Mouse (Mus musculus) monocyte, adult 5-6 weeks (primary cell): ENCODE results near the gene Eppin. TPM values are rescaled to one million over a fixed set of nuclear protein-coding genes. Genes with fewer than 3 reads are reported as not detected.
"Not testable (repeated sequence)": the region's sequence is repeated elsewhere in the genome, so short reads cannot be mapped to it uniquely, and the experiment has no call there.

Source experiments
- ATAC-seq: fragments of 153-309, 156-312 bp; replicated peaks from 2 replicates; pipeline ENCODE4 v1.8.0; 2017; ENCODE audit warnings: mild to moderate bottlenecking; ENCODE audit not compliant: low TSS enrichment, insufficient number of reproducible peaks, severe bottlenecking, poor library complexity, low FRiP score
- total RNA-seq: library from RNA; stranded (forward); fragments of 200-1000, 200-491, 200-594 nt; gene quantifications from 3 replicates; pipeline ENCODE4 v1.2.3, GENCODE M21; 2017

The Eppin gene
- total RNA-seq: not detected in 3 replicates

- no peak for ATAC-seq
Observed at GRCm38 (mm10) chr2:164593494-164593893, at the start of gene Eppin. Gene Eppin, minus strand, starts transcription at chr2:164593594.

- no peak for ATAC-seq
Observed at GRCm38 (mm10) chr2:164641881-164642673, 48.7 kb upstream of the Eppin start.

GRCm38 (mm10) chr2:164641129-164641528 lies 47.7 kb upstream of the Eppin start:
- peak; percentile 95 for ATAC-seq

GRCm38 (mm10) chr2:164638696-164639095 lies 45.3 kb upstream of the Eppin start, which contains the start of gene Wfdc16:
Gene Wfdc16, minus strand, starts transcription at chr2:164638796.
- no peak for ATAC-seq

GRCm38 (mm10) chr2:164635266-164635665 lies 41.9 kb upstream of the Eppin start:
- ATAC-seq: no peak

- no peak for ATAC-seq
Observed at GRCm38 (mm10) chr2:164621775-164622174, 28.4 kb upstream of the Eppin start.

- no peak for ATAC-seq
Observed at GRCm38 (mm10) chr2:164619050-164619449, 25.7 kb upstream of the Eppin start.

- ATAC-seq: no peak
Observed at GRCm38 (mm10) chr2:164615386-164615785, 22.0 kb upstream of the Eppin start.

GRCm38 (mm10) chr2:164613471-164613870 lies 20.1 kb upstream of the Eppin start, which contains the start of the genes Wfdc6b and Wfdc8:
Gene Wfdc6b, plus strand, starts transcription at chr2:164613522.
Gene Wfdc8, minus strand, starts transcription at chr2:164613626.
- not testable (repeated sequence) for ATAC-seq

GRCm38 (mm10) chr2:164608781-164609180 lies 15.4 kb upstream of the Eppin start:
- ATAC-seq: no peak

GRCm38 (mm10) chr2:164604411-164604810 lies 11.0 kb upstream of the Eppin start:
- no peak for ATAC-seq

GRCm38 (mm10) chr2:164603482-164603881 lies 10.1 kb upstream of the Eppin start:
- no peak for ATAC-seq

GRCm38 (mm10) chr2:164600179-164600578 lies 6.8 kb upstream of the Eppin start:
- ATAC-seq: no peak

- ATAC-seq: no peak
Observed at GRCm38 (mm10) chr2:164592014-164592413, 1.4 kb downstream of the Eppin start.

- not testable (repeated sequence) for ATAC-seq
Observed at GRCm38 (mm10) chr2:164585025-164585725, 8.2 kb downstream of the Eppin start, which contains the start of gene Wfdc6a. Gene Wfdc6a, minus strand, starts transcription at chr2:164585447.

- ATAC-seq: not testable (repeated sequence)
Observed at GRCm38 (mm10) chr2:164573359-164573758, 20.0 kb downstream of the Eppin start, which contains the start of gene Spint3. Gene Spint3, minus strand, starts transcription at chr2:164573459.

GRCm38 (mm10) chr2:164567460-164567859 lies 25.9 kb downstream of the Eppin start:
- no peak for ATAC-seq

GRCm38 (mm10) chr2:164566997-164567396 lies 26.4 kb downstream of the Eppin start:
- ATAC-seq: no peak

- no peak for ATAC-seq
Observed at GRCm38 (mm10) chr2:164564346-164564745, 29.0 kb downstream of the Eppin start.
